Mouse (Mus musculus): ENCODE results near the gene Olfr1311.
"Not testable (repeated sequence)": the region's sequence is repeated elsewhere in the genome, so short reads cannot be mapped to it uniquely, and the experiment has no call there.

Gene Olfr1311

GRCm38 (mm10) chr2:112024312-112024711, at the start of gene Olfr1311:
TSS of gene Olfr1311 (minus strand) at chr2:112024412.
- no peak for DNase-seq (ENCODE audit: low spot score)

- no peak for DNase-seq (ENCODE audit: low spot score)
Observed at GRCm38 (mm10) chr2:112050138-112050537, 25.9 kb upstream of the Olfr1311 start, which contains the start of gene Olfr1312. TSS of gene Olfr1312 (minus strand) at chr2:112050238.

DNA sequence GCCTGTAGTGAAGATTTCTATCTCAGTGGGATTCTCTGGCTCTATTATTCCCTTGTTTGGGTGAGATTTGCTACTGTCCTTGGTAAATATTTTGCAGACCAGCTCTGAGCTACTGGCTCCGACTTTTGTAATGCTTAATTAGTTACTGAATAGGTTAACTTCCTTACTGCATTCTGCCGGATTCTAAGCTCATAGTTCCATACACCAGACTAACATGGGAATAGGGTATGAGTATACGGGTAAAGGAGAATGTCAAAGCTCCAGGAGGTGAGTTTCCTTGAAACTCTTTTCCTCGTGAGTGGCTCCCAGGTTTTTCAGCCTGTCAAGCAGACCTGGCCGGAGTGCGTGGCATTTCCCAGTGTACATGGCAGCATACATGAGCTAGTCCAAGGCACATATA, 2.8 kb upstream of the Olfr1311 start:
- not testable (repeated sequence) for DNase-seq (ENCODE audit: low spot score)

DNA sequence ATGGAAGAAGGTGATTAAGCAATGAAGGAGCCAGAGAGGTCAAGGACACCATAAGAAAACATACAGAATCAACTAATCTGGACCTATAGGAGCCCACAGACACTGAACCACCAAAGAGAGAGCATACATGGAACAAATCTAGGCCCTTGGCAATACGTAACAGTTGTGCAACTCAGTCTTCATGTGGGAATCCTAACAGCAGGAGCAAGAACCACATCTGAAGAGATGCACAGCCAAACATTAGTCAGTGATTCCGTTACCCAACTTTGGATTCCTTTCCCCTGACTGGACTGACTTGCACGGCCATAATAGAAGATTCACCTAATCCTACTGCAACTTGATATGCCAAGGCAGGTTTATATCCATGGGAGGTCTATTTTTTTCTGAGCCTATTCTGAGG, 9.3 kb downstream of the Olfr1311 start:
- no peak for DNase-seq (ENCODE audit: low spot score)

GRCm38 (mm10) chr2:112012608-112013007, 11.6 kb downstream of the Olfr1311 start, which contains the start of gene Olfr1310:
TSS of gene Olfr1310 (minus strand) at chr2:112012708.
- no peak for DNase-seq (ENCODE audit: low spot score)

DNA sequence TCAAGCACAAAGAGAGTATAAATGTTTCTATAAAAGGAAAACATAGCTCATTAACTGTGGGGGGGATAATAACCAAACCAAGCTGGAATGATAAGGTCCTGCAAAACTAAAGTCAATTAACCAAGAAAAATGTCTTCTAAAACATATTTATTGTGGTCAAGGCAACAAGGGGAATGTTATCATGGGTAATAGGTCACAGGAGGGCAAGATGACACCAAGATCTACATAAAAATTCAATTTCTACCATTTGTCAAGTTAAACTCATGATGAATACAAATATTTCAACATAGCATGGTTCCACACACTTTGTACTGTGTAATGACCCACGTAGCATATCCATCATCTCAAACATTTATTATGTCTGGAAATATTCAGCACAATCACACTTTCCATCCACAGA, 34.0 kb downstream of the Olfr1311 start, which contains the start of gene Olfr1309:
Gene Olfr1309 (minus strand): TSS at position 101 of the 400 bp plus-strand sequence.
- DNase-seq (ENCODE audit: low spot score) = no peak
